Mouse (Mus musculus) hindbrain, embryonic 16.5 days (tissue): Measurements from ENCODE around the gene Gtf2f1. TPM values are rescaled to one million over a fixed set of nuclear protein-coding genes. Genes with fewer than 3 reads are reported as not detected.

Experiments used
- ATAC-seq: fragments of 200-750 bp; cut with Nextera tagmentation; 2 replicates; pipeline ENCODE4 v1.8.0; 2017; ENCODE audit warnings: moderate TSS enrichment, moderate library complexity
- H3K27ac ChIP-seq: fragments of 300-500 bp; sonication (generic); 2 replicates; pipeline ENCODE4 v1.5.1; 2014; ENCODE audit warnings: low read depth, mild to moderate bottlenecking, control low read depth, low read length, moderate library complexity
- H3K27me3 ChIP-seq: fragments of 300-500 bp; sonication (generic); replicated peaks from 2 replicates; pipeline ENCODE4 v1.6.1; 2014; ENCODE audit warnings: low read length; ENCODE audit not compliant: control insufficient read depth, insufficient read depth
- H3K36me3 ChIP-seq: fragments of 300-500 bp; sonication (generic); 2 replicates; pipeline ENCODE4 v1.6.1; 2014; ENCODE audit warnings: mild to moderate bottlenecking, low read length, moderate library complexity, mixed read lengths; ENCODE audit not compliant: control insufficient read depth, insufficient read depth
- H3K4me1 ChIP-seq: fragments of 300-500 bp; sonication (generic); 2 replicates; pipeline ENCODE4 v1.6.1; 2014; ENCODE audit warnings: low read depth, low read length; ENCODE audit not compliant: control insufficient read depth, insufficient read depth
- H3K4me2 ChIP-seq: fragments of 300-500 bp; sonication (generic); 2 replicates; pipeline ENCODE4 v1.6.1; 2014; ENCODE audit warnings: mild to moderate bottlenecking, low read length, control low read depth, moderate library complexity
- H3K4me3 ChIP-seq: fragments of 300-500 bp; sonication (generic); 2 replicates; pipeline ENCODE4 v1.5.1; 2014; ENCODE audit warnings: mild to moderate bottlenecking, low read length, control low read depth, moderate library complexity
- H3K9ac ChIP-seq: fragments of 300-500 bp; sonication (generic); 2 replicates; pipeline ENCODE4 v1.6.1; 2014; ENCODE audit warnings: low read depth, mild to moderate bottlenecking, control low read depth, low read length, moderate library complexity
- H3K9me3 ChIP-seq: fragments of 300-500 bp; sonication (generic); 2 replicates; pipeline ENCODE4 v1.6.1; 2014; ENCODE audit warnings: mild to moderate bottlenecking, low read length, moderate library complexity; ENCODE audit not compliant: control insufficient read depth
- WGBS: fragments of 180-500 bp; shearing (Covaris S2); extraction: QIAGEN DNeasy Blood & Tissue Kit; methylation state at CpG from one replicate; pipeline ENCODE4 v1.1.7; 2014; 5-methylcytosine and 5-hydroxymethylcytosine counted together
- polyA plus RNA-seq: library from polyadenylated mRNA; unstranded; fragments of >200 nt; fragmentation: Nextera tagmentation; extraction: Ambion mirVana; gene quantifications from 2 replicates; pipeline ENCODE4 v1.2.1, GENCODE M21; 2015

Gene Gtf2f1
- polyA plus RNA-seq, 1 experiment from 2014 or later: 60.2 TPM

- H3K4me3 ChIP-seq: no peak overlapping the region
- H3K36me3 ChIP-seq: no peaks in the 10 kb centered on the region
- no peaks in the 10 kb centered on the region for H3K27me3 ChIP-seq
- H3K4me1 ChIP-seq: no peaks in the 10 kb centered on the region
- H3K9ac ChIP-seq: no peak overlapping the region
- whole genome bisulfite sequencing: 83% methylated on average over 6 of the region's 6 CpGs
- ATAC-seq: no peak
- H3K9me3 ChIP-seq: no peaks in the 10 kb centered on the region
- no peak overlapping the region for H3K4me2 ChIP-seq
- no peak overlapping the region for H3K27ac ChIP-seq
Measured at GRCm38 (mm10) chr17:56963646-56964045, 47.4 kb downstream of the Gtf2f1 start.

GRCm38 (mm10) chr17:56962642-56963405 lies 48.3 kb downstream of the Gtf2f1 start:
- WGBS: 79% methylated on average over 5 of the region's 5 CpGs
- Histone ChIP-seq H3K4me1 (no peaks in the 10 kb centered on the region), H3K4me3 (no peak overlapping the region), H3K36me3 (no peaks in the 10 kb centered on the region), H3K4me2 (no peak overlapping the region), H3K9me3 (no peaks in the 10 kb centered on the region), H3K27me3 (no peaks in the 10 kb centered on the region), H3K27ac (no peak overlapping the region), H3K9ac (no peak overlapping the region)
- ATAC-seq: no peak

- 91% methylated on average over 4 of the region's 4 CpGs for WGBS
- Histone ChIP-seq H3K36me3 (no peaks in the 10 kb centered on the region), H3K9me3 (no peaks in the 10 kb centered on the region), H3K27me3 (no peaks in the 10 kb centered on the region), H3K4me3 (no peak overlapping the region), H3K27ac (no peak overlapping the region), H3K4me2 (no peak overlapping the region), H3K4me1 (no peaks in the 10 kb centered on the region), H3K9ac (no peak overlapping the region)
- ATAC-seq: no peak
Measured at GRCm38 (mm10) chr17:56961880-56962279, 49.2 kb downstream of the Gtf2f1 start.

GRCm38 (mm10) chr17:56958667-56959066 lies 52.4 kb downstream of the Gtf2f1 start:
- Histone ChIP-seq H3K4me3 (no peak overlapping the region), H3K27ac (no peak overlapping the region), H3K4me1 (no peaks in the 10 kb centered on the region), H3K9me3 (no peaks in the 10 kb centered on the region), H3K9ac (no peak overlapping the region), H3K36me3 (no peaks in the 10 kb centered on the region), H3K27me3 (no peaks in the 10 kb centered on the region), H3K4me2 (no peak overlapping the region)
- no peak for ATAC-seq
- WGBS: 89% methylated on average over 4 of the region's 4 CpGs

DNA sequence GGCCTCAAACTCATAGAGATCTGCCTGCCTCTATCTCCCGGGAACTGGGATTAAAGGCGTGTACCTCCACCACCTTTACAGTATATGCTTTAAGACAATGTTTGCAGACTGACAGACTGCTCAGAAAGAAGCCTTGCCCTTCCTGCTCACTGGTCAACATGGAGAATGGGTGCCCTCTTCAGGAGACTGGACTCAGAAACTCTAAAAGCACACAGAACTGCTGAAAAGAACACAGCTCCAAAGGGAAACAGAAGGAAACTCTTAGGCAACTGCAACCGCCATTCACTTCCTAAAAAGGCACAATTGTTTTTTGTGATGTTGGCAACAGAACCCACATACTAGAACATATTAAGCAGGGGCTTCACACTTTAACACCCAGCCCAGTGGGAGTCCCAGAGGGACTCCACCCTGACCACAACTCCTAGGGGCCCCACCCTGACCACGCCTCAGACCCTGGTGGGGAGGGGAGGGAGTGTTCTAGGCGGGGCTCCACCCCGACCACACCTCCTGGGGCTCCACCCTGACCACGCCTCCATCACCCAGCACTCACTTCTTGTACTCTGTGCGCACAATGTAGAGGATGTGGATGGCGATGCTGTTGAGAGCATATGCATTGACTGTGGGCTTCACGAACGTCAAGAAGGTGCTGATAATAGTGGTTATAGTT lies 53.2 kb downstream of the Gtf2f1 start:
- 35% methylated on average over 11 of the region's 11 CpGs for WGBS
- Histone ChIP-seq H3K27me3 (no peaks in the 10 kb centered on the region), H3K4me3 (no peak overlapping the region), H3K9ac (no peak overlapping the region), H3K27ac (no peak overlapping the region), H3K4me1 (no peaks in the 10 kb centered on the region), H3K36me3 (no peaks in the 10 kb centered on the region), H3K4me2 (no peak overlapping the region), H3K9me3 (no peaks in the 10 kb centered on the region)
- no peak for ATAC-seq

- H3K4me2 ChIP-seq: no peak overlapping the region
- WGBS: 90% methylated on average over 7 of the region's 7 CpGs
- H3K4me3 ChIP-seq: no peak overlapping the region
- no peak overlapping the region for H3K9ac ChIP-seq
- no peaks in the 10 kb centered on the region for H3K36me3 ChIP-seq
- no peaks in the 10 kb centered on the region for H3K9me3 ChIP-seq
- no peak for ATAC-seq
- H3K4me1 ChIP-seq: no peaks in the 10 kb centered on the region
- no peak overlapping the region for H3K27ac ChIP-seq
- no peaks in the 10 kb centered on the region for H3K27me3 ChIP-seq
Measured at GRCm38 (mm10) chr17:56954871-56955270, 56.2 kb downstream of the Gtf2f1 start.

Other genes starting within 250 kb of the Gtf2f1 start
- 97.3 and 99.9 TPM in 2 replicates for gene Dus3l, start 246.5 kb downstream of the Gtf2f1 start, polyA plus RNA-seq
- 0.60 and 1.0 TPM in 2 replicates for gene Prr22, start 241.0 kb downstream of the Gtf2f1 start, polyA plus RNA-seq
- gene Rfx2, start 180.3 kb downstream of the Gtf2f1 start, polyA plus RNA-seq: 4.9 and 6.5 TPM in 2 replicates
- gene Acsbg2, start 136.8 kb downstream of the Gtf2f1 start, polyA plus RNA-seq: not detected in 2 replicates
- gene 1700061G19Rik, start 135.8 kb downstream of the Gtf2f1 start, polyA plus RNA-seq: 0.29 and 0.50 TPM in 2 replicates
- gene Mllt1, start 75.9 kb downstream of the Gtf2f1 start, polyA plus RNA-seq: 58.2 and 82.3 TPM in 2 replicates
- not detected in 2 replicates for gene Acer1, start 29.2 kb downstream of the Gtf2f1 start, polyA plus RNA-seq
- 162 and 168 TPM in 2 replicates for gene Clpp, start 21.0 kb downstream of the Gtf2f1 start, polyA plus RNA-seq
- 57.8 and 64.4 TPM in 2 replicates for gene Alkbh7, start 13.9 kb downstream of the Gtf2f1 start, polyA plus RNA-seq
- 0.64 TPM in 1 of 2 replicates, not detected in the other for gene Pspn, start 11.3 kb downstream of the Gtf2f1 start, polyA plus RNA-seq
- 0.31 and 0.51 TPM in 2 replicates for gene Gm17949, start 181 bp upstream of the Gtf2f1 start, polyA plus RNA-seq
- 14.4 and 20.1 TPM in 2 replicates for gene Khsrp, start 20.2 kb upstream of the Gtf2f1 start, polyA plus RNA-seq
- not detected in 2 replicates for gene Slc25a41, start 30.4 kb upstream of the Gtf2f1 start, polyA plus RNA-seq
- 5.1 and 6.3 TPM in 2 replicates for gene Crb3, start 47.8 kb upstream of the Gtf2f1 start, polyA plus RNA-seq
- 43.2 and 44.7 TPM in 2 replicates for gene Slc25a23, start 48.6 kb upstream of the Gtf2f1 start, polyA plus RNA-seq
- 3.8 and 4.7 TPM in 2 replicates for gene Dennd1c, start 67.2 kb upstream of the Gtf2f1 start, polyA plus RNA-seq
- gene Tubb4a, start 76.5 kb upstream of the Gtf2f1 start, polyA plus RNA-seq: 362 and 407 TPM in 2 replicates
- 8.7 and 9.3 TPM in 2 replicates for gene Tnfsf9, start 94.0 kb upstream of the Gtf2f1 start, polyA plus RNA-seq
- 1.9 and 2.1 TPM in 2 replicates for gene Cd70, start 138.5 kb upstream of the Gtf2f1 start, polyA plus RNA-seq
- gene Tnfsf14, start 182.9 kb upstream of the Gtf2f1 start, polyA plus RNA-seq: not detected in 2 replicates
- 2.1 TPM in 2 replicates for gene C3, start 216.8 kb upstream of the Gtf2f1 start, polyA plus RNA-seq
- 22.8 and 24.2 TPM in 2 replicates for gene Gpr108, start 237.2 kb upstream of the Gtf2f1 start, polyA plus RNA-seq
- gene Trip10, start 238.2 kb upstream of the Gtf2f1 start, polyA plus RNA-seq: 10.1 and 11.6 TPM in 2 replicates